Mouse (Mus musculus) heart, postnatal 0 days (tissue): ENCODE results near the gene Ocrl.

ENCODE experiments used
- CTCF ChIP-seq: IDR thresholded peaks from 2 replicates; pipeline ENCODE4 v1.5.1; 2016; ENCODE audit warnings: antibody characterized with exemption, control low read depth, low read depth
- EP300 ChIP-seq: IDR thresholded peaks from 2 replicates; pipeline ENCODE4 v1.6.1; 2016; ENCODE audit warnings: antibody characterized with exemption, low read depth

GRCm38 (mm10) chrX:47949729-47950128 lies 37.5 kb downstream of the Ocrl start:
- TF ChIP-seq EP300 (no peak), CTCF (no peak)
